Mouse (Mus musculus): ENCODE data around the gene Nsun7. TPM values are rescaled to one million over a fixed set of nuclear protein-coding genes. Genes with fewer than 3 reads are reported as not detected.
"Not testable (repeated sequence)": the region's sequence is repeated elsewhere in the genome, so short reads cannot be mapped to it uniquely, and the experiment has no call there.

Gene Nsun7
- 1 to 10 TPM; 3.9 to 5.4 TPM for total RNA-seq (2021)
- long read RNA-seq, experiment 1, partial matches to known transcripts: 0 of 2 reads
- long read RNA-seq, experiment 1, other reads (novel, unspliced or antisense): 2 of 2 reads
- long read RNA-seq, experiment 2, partial matches to known transcripts: 1 of 1 reads
- long read RNA-seq, experiment 2, other reads (novel, unspliced or antisense): 0 of 1 reads

GRCm38 (mm10) chr5:66259756-66260448 is at the start of gene Nsun7:
TSS of gene Nsun7 (plus strand) at chr5:66259897.
- peak; percentile 79 to 85 for DNase-seq (ENCODE audit: low spot score in 2 of 2)

- DNase-seq (ENCODE audit: low spot score in 2 of 2): no peak
Measured at GRCm38 (mm10) chr5:66214395-66214935, 45.2 kb upstream of the Nsun7 start.

- no peak for DNase-seq (ENCODE audit: low spot score in 2 of 2)
Measured at GRCm38 (mm10) chr5:66215569-66216277, 44.0 kb upstream of the Nsun7 start.

GRCm38 (mm10) chr5:66219692-66220091 is 40.0 kb upstream of the Nsun7 start:
- DNase-seq (ENCODE audit: low spot score in 2 of 2): no peak

GRCm38 (mm10) chr5:66220620-66221019 is 39.1 kb upstream of the Nsun7 start:
- DNase-seq (ENCODE audit: low spot score in 2 of 2): no peak

- DNase-seq (ENCODE audit: low spot score in 2 of 2): no peak
Measured at GRCm38 (mm10) chr5:66222916-66223315, 36.8 kb upstream of the Nsun7 start.

GRCm38 (mm10) chr5:66226526-66226925 is 33.2 kb upstream of the Nsun7 start:
- DNase-seq (ENCODE audit: low spot score in 2 of 2): no peak

GRCm38 (mm10) chr5:66231660-66232269 is 27.9 kb upstream of the Nsun7 start:
- DNase-seq (ENCODE audit: low spot score in 2 of 2): no peak

- no peak for DNase-seq (ENCODE audit: low spot score in 2 of 2)
Measured at GRCm38 (mm10) chr5:66232456-66232855, 27.2 kb upstream of the Nsun7 start.

GRCm38 (mm10) chr5:66241894-66242293 is 17.8 kb upstream of the Nsun7 start:
- no peak for DNase-seq (ENCODE audit: low spot score in 2 of 2)

- DNase-seq (ENCODE audit: low spot score in 2 of 2): no peak
Measured at GRCm38 (mm10) chr5:66243467-66243866, 16.2 kb upstream of the Nsun7 start.

- no peak for DNase-seq (ENCODE audit: low spot score in 2 of 2)
Measured at GRCm38 (mm10) chr5:66244043-66244660, 15.5 kb upstream of the Nsun7 start.

GRCm38 (mm10) chr5:66245958-66246497 is 13.7 kb upstream of the Nsun7 start:
- no peak for DNase-seq (ENCODE audit: low spot score in 2 of 2)

- DNase-seq (ENCODE audit: low spot score in 2 of 2): no peak
Measured at GRCm38 (mm10) chr5:66253219-66253618, 6.5 kb upstream of the Nsun7 start.

GRCm38 (mm10) chr5:66255044-66255443 is 4.7 kb upstream of the Nsun7 start:
- no peak for DNase-seq (ENCODE audit: low spot score in 2 of 2)

- DNase-seq (ENCODE audit: low spot score in 2 of 2): no peak
Measured at GRCm38 (mm10) chr5:66259000-66259399, 697 bp upstream of the Nsun7 start.

- not testable (repeated sequence) for DNase-seq (ENCODE audit: low spot score in 2 of 2)
Measured at GRCm38 (mm10) chr5:66259431-66259755, 304 bp upstream of the Nsun7 start.

- DNase-seq (ENCODE audit: low spot score in 2 of 2): no peak
Measured at GRCm38 (mm10) chr5:66262475-66262874, 2.8 kb downstream of the Nsun7 start.

- peak; percentile 20 to 46 for DNase-seq (ENCODE audit: low spot score in 2 of 2)
Measured at GRCm38 (mm10) chr5:66263398-66263797, 3.7 kb downstream of the Nsun7 start.

GRCm38 (mm10) chr5:66269616-66270015 is 9.9 kb downstream of the Nsun7 start:
- no peak for DNase-seq (ENCODE audit: low spot score in 2 of 2)

GRCm38 (mm10) chr5:66271141-66271540 is 11.4 kb downstream of the Nsun7 start:
- no peak for DNase-seq (ENCODE audit: low spot score in 2 of 2)

Data from left cerebral cortex, adult 18-20 months (tissue).